Mouse (Mus musculus) neural tube, embryonic 12.5 days (tissue): ENCODE data around the gene Plekha1. TPM values are rescaled to one million over a fixed set of nuclear protein-coding genes. Genes with fewer than 3 reads are reported as not detected.

Experiments
- ATAC-seq: fragments of 200-750 bp; cut with Nextera tagmentation; 2 replicates; pipeline ENCODE4 v1.8.0; 2017; ENCODE audit warnings: low read depth, mild to moderate bottlenecking, moderate TSS enrichment, moderate library complexity; ENCODE audit not compliant: low FRiP score
- H3K27ac ChIP-seq: fragments of 300-500 bp; sonication (generic); 2 replicates; pipeline ENCODE4 v1.5.1; 2016
- H3K27me3 ChIP-seq: fragments of 300-500 bp; sonication (generic); replicated peaks from 2 replicates; pipeline ENCODE4 v1.6.1; 2016; ENCODE audit warnings: mild to moderate bottlenecking
- H3K36me3 ChIP-seq: fragments of 300-500 bp; sonication (generic); 2 replicates; pipeline ENCODE4 v1.6.1; 2016; ENCODE audit warnings: mild to moderate bottlenecking
- H3K4me1 ChIP-seq: fragments of 300-500 bp; sonication (generic); 2 replicates; pipeline ENCODE4 v1.6.1; 2016
- H3K4me2 ChIP-seq: fragments of 300-500 bp; sonication (generic); replicated peaks from 2 replicates; pipeline ENCODE4 v1.6.1; 2016; ENCODE audit warnings: mild to moderate bottlenecking
- H3K4me3 ChIP-seq: fragments of 300-500 bp; sonication (generic); 2 replicates; pipeline ENCODE4 v1.5.1; 2016
- H3K9ac ChIP-seq: fragments of 300-500 bp; sonication (generic); 2 replicates; pipeline ENCODE4 v1.6.1; 2016; ENCODE audit warnings: mild to moderate bottlenecking
- H3K9me3 ChIP-seq: fragments of 300-500 bp; sonication (generic); 2 replicates; pipeline ENCODE4 v1.6.1; 2016; ENCODE audit warnings: mild to moderate bottlenecking
- WGBS: fragments of 180-500 bp; shearing (Covaris S2); methylation state at CpG from one replicate; pipeline ENCODE4 v1.1.7; 2016; 5-methylcytosine and 5-hydroxymethylcytosine counted together
- polyA plus RNA-seq: library from polyadenylated mRNA; unstranded; fragments of >200 nt; fragmentation: Nextera tagmentation; extraction: Ambion mirVana; gene quantifications from 2 replicates; pipeline ENCODE4 v1.2.1, GENCODE M21; 2016

Gene Plekha1
- polyA plus RNA-seq, 1 experiment from 2014 or later: 57.2 TPM

DNA sequence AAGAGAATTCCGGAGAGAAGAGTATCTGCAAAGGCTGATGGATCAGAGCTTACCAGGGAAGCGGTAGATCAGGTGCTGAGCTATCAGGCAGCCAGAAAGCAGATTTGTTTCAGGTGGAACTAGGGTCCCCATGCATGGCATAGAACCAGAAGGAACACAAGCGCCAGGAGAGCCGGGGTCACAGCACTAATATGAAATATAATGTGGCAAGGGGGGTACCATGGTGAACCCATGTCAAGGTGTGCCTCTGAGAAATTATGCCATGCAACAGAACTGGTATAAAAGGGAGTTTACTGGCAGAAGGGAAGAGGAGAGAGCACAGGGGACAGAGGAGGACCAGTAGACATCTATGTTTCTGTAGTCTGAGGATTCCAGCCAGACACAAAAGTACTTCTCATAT lies 69.1 kb downstream of the Plekha1 start:
- H3K4me3 ChIP-seq: no peak overlapping the region
- no peaks in the 10 kb centered on the region for H3K36me3 ChIP-seq
- H3K27ac ChIP-seq: no peak overlapping the region
- H3K4me1 ChIP-seq: peaks cover 16% of the 10 kb centered on the region
- no peak overlapping the region for H3K9ac ChIP-seq
- no peak for ATAC-seq
- H3K9me3 ChIP-seq: no peaks in the 10 kb centered on the region
- 89% methylated on average over 4 of the region's 4 CpGs for WGBS
- peaks cover 64% of the 10 kb centered on the region for H3K27me3 ChIP-seq
- H3K4me2 ChIP-seq: no peak overlapping the region

DNA sequence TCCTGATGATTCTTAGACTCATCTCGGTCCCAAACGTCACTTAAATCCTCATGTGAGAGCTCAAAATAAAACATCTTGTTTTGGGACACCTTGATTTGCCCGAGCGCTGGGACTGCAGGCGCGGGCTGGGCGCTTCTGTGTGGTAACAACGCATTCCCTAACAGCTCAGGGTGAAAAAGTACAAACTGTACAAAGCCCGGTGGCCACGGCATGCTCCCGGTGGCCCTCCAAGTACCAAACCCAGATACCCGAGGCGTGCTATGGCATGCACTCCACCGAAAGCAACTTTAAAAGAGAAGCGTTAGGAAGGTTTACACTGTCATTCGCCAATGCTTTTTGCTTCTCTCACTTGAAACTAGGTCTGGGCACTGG lies 69.9 kb downstream of the Plekha1 start:
- H3K4me3 ChIP-seq: peak overlapping the region; percentile 44
- peaks cover 67% of the 10 kb centered on the region for H3K27me3 ChIP-seq
- peak overlapping the region; percentile 79 for H3K4me2 ChIP-seq
- H3K9me3 ChIP-seq: no peaks in the 10 kb centered on the region
- 13% methylated on average over 16 of the region's 16 CpGs for WGBS
- H3K27ac ChIP-seq: no peak overlapping the region
- H3K9ac ChIP-seq: no peak overlapping the region
- no peaks in the 10 kb centered on the region for H3K36me3 ChIP-seq
- no peak for ATAC-seq
- peaks cover 16% of the 10 kb centered on the region for H3K4me1 ChIP-seq

DNA sequence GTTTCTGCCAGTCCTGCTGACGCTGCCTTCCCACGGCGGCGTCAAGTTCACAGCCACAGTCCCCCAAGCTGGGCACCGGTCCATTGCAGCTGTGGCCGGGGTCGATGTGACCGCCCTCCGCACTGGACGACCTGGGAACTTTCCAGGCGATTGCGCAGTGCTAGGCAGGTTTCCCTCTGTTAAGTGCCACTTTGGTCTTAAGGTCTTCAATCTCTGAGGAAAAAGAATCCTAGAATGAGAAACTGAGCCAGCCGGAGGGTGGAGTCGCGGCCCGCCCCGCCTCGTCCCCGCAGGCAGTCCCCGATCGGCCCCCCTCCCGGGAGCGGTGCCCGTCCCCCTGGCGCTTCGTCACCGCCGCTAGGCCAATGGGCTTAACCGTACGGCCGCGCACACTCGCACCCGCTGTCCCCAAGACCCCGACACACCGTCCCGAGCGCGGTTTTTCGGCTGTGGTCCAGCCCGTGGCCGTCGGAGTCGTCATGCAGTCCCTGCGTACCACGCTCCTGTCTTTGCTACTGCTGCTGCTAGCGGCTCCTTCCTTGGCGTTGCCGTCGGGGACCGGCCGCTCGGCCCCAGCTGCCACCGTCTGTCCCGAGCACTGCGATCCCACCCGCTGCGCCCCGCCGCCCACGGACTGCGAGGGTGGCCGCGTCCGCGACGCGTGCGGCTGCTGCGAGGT lies 70.4 kb downstream of the Plekha1 start, which contains the start of gene Htra1:
Gene Htra1 (plus strand): TSS at position 319 of the 679 bp plus-strand sequence.
- H3K9me3 ChIP-seq: no peaks in the 10 kb centered on the region
- H3K4me1 ChIP-seq: peaks cover 16% of the 10 kb centered on the region
- no peak within 1 kb of the TSS for H3K27ac ChIP-seq
- no peaks in the 10 kb centered on the region for H3K36me3 ChIP-seq
- peak within 1 kb of the TSS; percentile 44 for H3K4me3 ChIP-seq
- peaks cover 67% of the 10 kb centered on the region for H3K27me3 ChIP-seq
- H3K9ac ChIP-seq: peak within 1 kb of the TSS; percentile 54
- WGBS: under 1% methylated on average over 70 of the region's 70 CpGs
- peak within 1 kb of the TSS; percentile 79 for H3K4me2 ChIP-seq
- peak; percentile 79 for ATAC-seq

DNA sequence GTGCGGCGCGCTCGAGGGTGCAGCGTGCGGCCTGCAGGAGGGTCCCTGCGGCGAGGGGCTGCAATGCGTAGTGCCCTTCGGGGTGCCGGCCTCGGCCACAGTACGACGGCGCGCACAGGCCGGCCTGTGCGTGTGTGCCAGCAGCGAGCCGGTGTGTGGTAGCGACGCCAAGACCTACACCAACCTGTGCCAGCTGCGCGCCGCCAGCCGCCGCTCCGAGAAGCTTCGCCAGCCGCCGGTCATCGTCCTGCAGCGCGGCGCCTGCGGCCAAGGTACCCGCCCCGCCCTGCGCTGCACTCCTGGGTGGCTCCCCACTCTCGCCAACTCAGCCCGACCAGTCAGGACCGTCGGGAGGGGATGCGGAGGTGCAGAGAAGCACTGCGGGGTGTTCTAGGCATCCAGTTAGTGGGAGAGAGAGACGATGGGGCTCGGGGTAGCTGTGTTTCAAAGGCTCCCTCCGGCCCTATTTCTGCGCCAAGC lies 71.0 kb downstream of the Plekha1 start:
- Histone ChIP-seq H3K27ac (no peak overlapping the region), H3K9me3 (no peaks in the 10 kb centered on the region), H3K9ac (peak overlapping the region; percentile 54), H3K36me3 (no peaks in the 10 kb centered on the region), H3K4me2 (peak overlapping the region; percentile 79), H3K27me3 (peaks cover 67% of the 10 kb centered on the region), H3K4me3 (peak overlapping the region; percentile 44), H3K4me1 (peaks cover 16% of the 10 kb centered on the region)
- WGBS: under 1% methylated on average over 49 of the region's 49 CpGs
- ATAC-seq: peak; percentile 48; the same call in 1 of the 2 replicates

DNA sequence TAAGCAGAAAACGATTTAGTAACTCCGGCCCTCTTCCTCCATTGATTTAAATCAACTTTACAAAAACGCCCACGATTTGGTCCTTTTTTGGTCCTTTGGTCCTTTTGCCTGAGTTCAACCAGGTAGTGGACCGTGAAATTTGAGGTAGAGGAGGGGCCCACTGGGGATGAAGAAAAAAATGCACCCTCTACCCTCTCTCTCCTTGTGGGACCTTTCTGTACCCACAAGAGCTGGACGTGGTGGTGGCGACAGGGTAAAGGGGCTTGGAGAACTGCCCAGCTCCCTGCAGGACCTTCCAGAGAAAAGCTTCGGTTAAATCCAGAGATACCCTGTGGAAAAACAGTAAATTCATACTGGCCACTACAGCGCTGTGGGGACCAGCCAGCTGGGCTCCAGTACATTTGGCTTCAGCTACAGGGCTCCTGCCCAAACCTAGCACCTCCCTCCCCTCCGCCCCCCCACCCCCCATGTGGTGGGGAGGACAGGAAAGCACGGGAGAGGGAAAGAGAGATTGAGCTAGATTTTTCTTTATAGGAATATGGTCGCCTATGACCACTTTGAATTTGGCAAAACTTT lies 71.8 kb downstream of the Plekha1 start:
- peaks cover 16% of the 10 kb centered on the region for H3K4me1 ChIP-seq
- ATAC-seq: no peak
- no peak overlapping the region for H3K27ac ChIP-seq
- H3K4me2 ChIP-seq: 0 out of 2 replicates have a peak overlapping the region, but pooled peaks have one; percentile 79
- H3K27me3 ChIP-seq: peaks cover 67% of the 10 kb centered on the region
- no peaks in the 10 kb centered on the region for H3K9me3 ChIP-seq
- no peaks in the 10 kb centered on the region for H3K36me3 ChIP-seq
- H3K4me3 ChIP-seq: no peak overlapping the region
- WGBS: 29% methylated on average over 12 of the region's 12 CpGs
- no peak overlapping the region for H3K9ac ChIP-seq

DNA sequence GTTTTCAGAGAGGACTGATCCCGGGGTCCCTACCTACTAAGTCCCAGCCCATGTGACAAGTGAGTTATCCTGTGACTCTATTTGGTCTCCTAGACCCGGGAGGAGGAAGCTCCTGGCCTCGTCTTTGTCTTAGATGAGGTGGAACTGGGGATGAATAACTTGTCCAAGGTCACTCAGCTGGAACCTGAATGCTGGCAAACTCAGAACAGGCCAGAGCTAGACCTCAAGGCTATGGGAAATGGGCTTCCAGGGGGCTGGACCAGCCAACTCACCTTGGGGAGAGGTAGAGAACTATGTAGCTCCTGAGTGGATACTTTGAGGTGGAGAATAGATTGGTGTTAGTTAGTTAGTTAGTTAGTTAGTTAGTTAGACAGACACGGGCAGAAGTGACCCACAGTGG lies 72.4 kb downstream of the Plekha1 start:
- Histone ChIP-seq H3K27ac (no peak overlapping the region), H3K4me1 (peaks cover 16% of the 10 kb centered on the region), H3K27me3 (peaks cover 62% of the 10 kb centered on the region), H3K9ac (no peak overlapping the region), H3K9me3 (no peaks in the 10 kb centered on the region), H3K4me2 (no peak overlapping the region), H3K36me3 (no peaks in the 10 kb centered on the region), H3K4me3 (no peak overlapping the region)
- no peak for ATAC-seq
- WGBS: 77% methylated on average over 4 of the region's 4 CpGs

DNA sequence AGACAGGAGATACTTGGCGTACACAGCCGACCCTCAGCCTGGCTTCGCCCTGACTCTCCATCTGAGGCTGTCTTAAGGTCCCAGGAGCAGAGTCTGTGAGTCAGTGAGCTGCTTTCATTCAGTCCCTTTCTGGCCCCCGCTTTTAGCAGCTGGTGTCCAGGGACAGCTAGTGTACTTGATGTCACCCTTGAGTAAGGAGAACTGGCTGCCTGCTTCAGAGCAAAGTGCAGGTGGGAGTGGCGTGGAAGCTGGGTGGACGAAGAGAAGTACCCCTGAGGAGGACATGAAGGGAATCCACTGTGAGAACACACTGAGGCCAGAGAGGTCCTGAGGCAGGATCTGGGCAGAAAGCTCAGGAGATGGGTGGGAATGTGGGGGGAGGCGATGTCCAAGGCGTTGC lies 73.3 kb downstream of the Plekha1 start:
- Histone ChIP-seq H3K4me3 (no peak overlapping the region), H3K36me3 (no peaks in the 10 kb centered on the region), H3K27ac (no peak overlapping the region), H3K9me3 (no peaks in the 10 kb centered on the region), H3K4me1 (peaks cover 16% of the 10 kb centered on the region), H3K9ac (no peak overlapping the region), H3K4me2 (no peak overlapping the region), H3K27me3 (peaks cover 54% of the 10 kb centered on the region)
- ATAC-seq: no peak
- 89% methylated on average over 8 of the region's 8 CpGs for whole genome bisulfite sequencing

DNA sequence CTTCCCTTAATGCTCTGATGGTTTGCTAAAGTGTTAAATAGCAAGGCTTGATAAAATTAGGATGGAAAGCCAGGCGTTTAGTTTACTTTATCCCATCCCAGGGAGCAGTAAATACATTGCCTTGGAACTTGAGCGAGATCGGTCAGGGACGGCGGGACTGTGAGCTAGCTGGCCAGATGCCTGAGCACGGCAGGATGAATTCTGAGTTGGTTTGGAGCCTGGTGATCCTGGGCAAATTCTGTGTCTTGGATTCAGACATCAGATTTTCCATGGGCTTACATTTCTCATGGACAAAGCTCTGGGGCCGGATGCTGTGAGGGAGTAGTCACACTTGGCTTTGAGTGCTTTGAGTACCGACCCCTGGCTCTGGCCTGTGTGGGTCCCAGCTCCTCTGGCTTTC lies 75.2 kb downstream of the Plekha1 start:
- Histone ChIP-seq H3K4me1 (peaks cover 11% of the 10 kb centered on the region), H3K4me3 (no peak overlapping the region), H3K27me3 (peaks cover 36% of the 10 kb centered on the region), H3K4me2 (no peak overlapping the region), H3K9me3 (no peaks in the 10 kb centered on the region), H3K9ac (no peak overlapping the region), H3K36me3 (no peaks in the 10 kb centered on the region), H3K27ac (no peak overlapping the region)
- WGBS: 85% methylated on average over 8 of the region's 8 CpGs
- no peak for ATAC-seq

DNA sequence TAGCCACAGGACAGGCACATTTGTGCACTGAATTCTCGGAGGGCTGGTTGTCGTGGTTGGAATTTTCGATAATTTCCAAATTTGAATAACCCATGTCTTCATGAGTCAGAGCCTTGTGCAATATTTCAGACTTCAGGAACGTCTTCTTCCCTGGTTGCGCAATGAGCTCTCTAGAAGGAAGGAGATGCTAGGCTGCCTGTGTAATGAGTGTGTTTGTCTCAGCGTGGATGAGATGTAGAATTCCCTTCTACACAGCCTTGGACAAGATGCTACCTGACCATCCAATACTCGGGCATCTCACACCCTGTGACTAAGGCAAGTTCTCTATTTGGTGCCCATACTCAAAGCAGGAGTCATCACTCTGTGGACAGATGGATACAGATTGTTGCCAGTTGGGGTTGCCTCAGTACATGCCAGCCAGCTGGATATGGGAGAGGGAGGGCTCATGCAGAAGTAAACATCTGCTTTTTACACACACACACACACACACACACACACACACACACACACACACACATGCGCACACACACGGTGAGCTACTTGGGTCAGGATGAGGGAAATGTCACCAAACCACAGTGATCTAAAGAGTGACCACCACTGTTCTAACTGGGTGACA lies 77.8 kb downstream of the Plekha1 start:
- ATAC-seq: no peak
- H3K9me3 ChIP-seq: no peaks in the 10 kb centered on the region
- no peak overlapping the region for H3K4me3 ChIP-seq
- peaks cover 9% of the 10 kb centered on the region for H3K27me3 ChIP-seq
- WGBS: 91% methylated on average over 9 of the region's 9 CpGs
- H3K4me1 ChIP-seq: no peaks in the 10 kb centered on the region
- H3K9ac ChIP-seq: no peak overlapping the region
- no peak overlapping the region for H3K27ac ChIP-seq
- no peak overlapping the region for H3K4me2 ChIP-seq
- H3K36me3 ChIP-seq: no peaks in the 10 kb centered on the region

DNA sequence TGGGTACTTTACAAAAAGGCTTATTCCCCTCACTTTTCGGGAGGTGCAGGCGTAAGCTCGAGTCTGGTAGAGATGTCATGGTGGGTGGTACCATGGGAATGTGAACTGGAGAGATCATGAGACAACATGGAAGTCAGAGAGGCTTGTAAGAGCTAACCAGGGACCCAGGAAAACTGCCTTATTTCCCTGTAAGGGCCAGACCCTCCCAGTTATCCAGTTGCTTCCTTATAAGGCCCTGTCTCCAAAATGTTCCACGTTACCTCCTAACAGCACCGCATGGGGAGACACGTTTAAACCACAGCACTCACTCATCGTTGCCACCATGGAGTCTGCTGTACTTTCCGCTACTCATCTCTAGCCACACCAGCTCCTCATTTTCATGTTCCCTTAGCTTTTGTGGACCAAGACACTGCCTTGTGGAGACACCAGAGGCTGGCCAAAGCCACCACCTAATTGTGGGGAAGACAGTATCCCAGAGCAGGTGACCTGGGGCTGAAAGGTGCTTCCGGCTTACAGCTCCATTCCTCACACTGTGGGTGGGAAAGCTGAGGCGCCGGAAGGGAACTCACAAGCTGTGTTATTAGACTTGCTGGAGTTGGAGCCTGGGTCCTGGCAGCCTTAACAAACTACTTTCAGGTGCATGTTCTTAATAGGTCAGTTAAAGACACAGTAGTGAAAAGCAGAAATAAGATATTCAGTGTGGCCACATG lies 79.4 kb downstream of the Plekha1 start:
- WGBS: 91% methylated on average over 11 of the region's 11 CpGs
- no peak for ATAC-seq
- H3K9me3 ChIP-seq: no peaks in the 10 kb centered on the region

DNA sequence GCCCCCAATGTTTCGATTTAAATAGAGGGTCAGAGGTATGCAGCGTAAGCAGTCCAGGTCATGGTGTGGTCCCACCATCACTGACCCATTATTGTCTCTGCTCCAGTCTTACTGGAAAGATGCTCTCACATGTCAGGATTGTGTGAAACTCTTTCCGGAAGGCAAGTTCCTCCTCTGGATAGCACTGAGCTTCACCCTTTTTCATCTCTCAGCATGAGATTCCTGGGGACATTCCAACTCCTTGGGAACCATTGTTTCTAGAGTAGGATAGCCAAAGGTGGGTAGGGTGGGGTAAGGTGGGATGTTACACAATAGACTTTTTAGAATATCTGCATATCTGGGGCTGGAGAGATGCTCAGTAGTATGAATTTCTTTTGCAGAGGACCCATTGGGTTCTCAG lies 80.2 kb downstream of the Plekha1 start:
- Histone ChIP-seq H3K9ac (no peak overlapping the region), H3K4me3 (no peak overlapping the region), H3K36me3 (no peaks in the 10 kb centered on the region), H3K9me3 (no peaks in the 10 kb centered on the region), H3K4me1 (0 out of 2 replicates have a peak, but pooled peaks cover 3% of the 10 kb centered on the region), H3K4me2 (no peak overlapping the region), H3K27me3 (no peaks in the 10 kb centered on the region), H3K27ac (no peak overlapping the region)
- 86% methylated on average over 3 of the region's 3 CpGs for WGBS
- ATAC-seq: no peak

More for the DNA sequence above, 79.4 kb downstream of the Plekha1 start:
- 0 out of 2 replicates have a peak, but pooled peaks cover 3% of the 10 kb centered on the region for H3K4me1 ChIP-seq
- peaks cover 3% of the 10 kb centered on the region; the same call in 1 of the 2 replicates for H3K27me3 ChIP-seq
- no peaks in the 10 kb centered on the region for H3K36me3 ChIP-seq
- H3K4me2 ChIP-seq: no peak overlapping the region
- no peak overlapping the region for H3K27ac ChIP-seq
- no peak overlapping the region for H3K4me3 ChIP-seq
- no peak overlapping the region for H3K9ac ChIP-seq

DNA sequence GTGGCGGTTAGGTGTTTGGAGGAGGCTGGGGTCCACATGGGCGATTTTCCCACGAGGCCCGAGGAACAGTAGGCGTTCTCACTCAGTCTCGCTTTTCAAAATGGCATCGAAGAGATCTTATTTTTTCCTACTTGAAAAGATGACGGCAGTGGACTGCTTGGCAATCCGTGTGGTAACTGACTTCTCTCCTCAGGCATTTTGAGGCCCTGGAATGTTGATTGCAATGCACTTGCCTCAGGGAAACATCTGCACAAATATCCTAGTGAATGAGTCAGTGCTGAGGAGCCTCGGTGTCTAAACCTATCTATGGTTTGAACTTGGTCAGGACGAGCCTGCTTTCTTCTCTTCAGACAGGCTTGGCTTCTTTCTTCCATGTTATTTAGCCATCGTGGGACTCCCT lies 80.7 kb downstream of the Plekha1 start:
- no peak for ATAC-seq
- Histone ChIP-seq H3K27ac (no peak overlapping the region), H3K4me3 (no peak overlapping the region), H3K4me1 (0 out of 2 replicates have a peak, but pooled peaks cover 3% of the 10 kb centered on the region), H3K9ac (no peak overlapping the region), H3K9me3 (no peaks in the 10 kb centered on the region), H3K27me3 (no peaks in the 10 kb centered on the region), H3K4me2 (no peak overlapping the region), H3K36me3 (no peaks in the 10 kb centered on the region)
- 87% methylated on average over 12 of the region's 12 CpGs for WGBS
